Mouse (Mus musculus) erythroblast, adult 5-6 weeks (primary cell): ENCODE data around the gene Otos. TPM values are rescaled to one million over a fixed set of nuclear protein-coding genes. Genes with fewer than 3 reads are reported as not detected.

Source experiments
- ATAC-seq: replicated peaks from 2 replicates; pipeline ENCODE4 v1.8.0; 2016; ENCODE audit warnings: moderate number of reproducible peaks, mild to moderate bottlenecking, moderate TSS enrichment, inconsistent platforms; ENCODE audit not compliant: poor library complexity, low FRiP score, severe bottlenecking
- total RNA-seq, 2 experiments: library from RNA; stranded (forward) in 1 of 2; stranded (reverse) in 1 of 2; fragments of 150-400 nt in 1 of 2; fragments of 200-764, 138-1000 nt in 1 of 2; gene quantifications; 2 replicates each; pipeline versions ENCODE4 v1.2.3 to v1.2.4; 2015 to 2017; ENCODE audit warnings: low replicate concordance in 2 of 2

Gene Otos
- total RNA-seq, 2 experiments from 2014 or later, result 1.1 TPM; not detected in 1

DNA sequence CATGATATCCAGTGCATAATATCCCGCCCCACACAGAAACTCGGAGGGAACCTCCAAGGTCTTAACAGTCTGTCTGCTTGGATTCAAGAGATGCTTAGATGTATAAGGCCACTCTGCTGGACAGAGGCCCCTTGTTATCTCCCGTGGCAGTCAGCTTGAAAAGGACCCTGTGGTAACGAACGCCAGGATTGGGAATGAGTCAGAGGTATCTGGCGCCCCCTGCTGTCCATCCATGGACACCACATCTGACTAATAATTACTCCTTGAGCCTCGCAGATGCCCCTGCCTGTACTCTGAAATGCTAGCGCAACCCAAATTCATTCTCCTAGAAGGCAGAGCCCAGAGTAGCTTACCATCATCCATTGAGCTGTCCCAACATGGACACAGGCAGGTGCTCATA, 889 bp downstream of the Otos start:
- ATAC-seq, result peak; percentile 65

- no peak for ATAC-seq
These were observed 1.6 kb downstream of the Otos start for GRCm38 (mm10) chr1:92647026-92647425.

- ATAC-seq, result no peak
These were observed 2.0 kb downstream of the Otos start for GRCm38 (mm10) chr1:92646601-92647000.

DNA sequence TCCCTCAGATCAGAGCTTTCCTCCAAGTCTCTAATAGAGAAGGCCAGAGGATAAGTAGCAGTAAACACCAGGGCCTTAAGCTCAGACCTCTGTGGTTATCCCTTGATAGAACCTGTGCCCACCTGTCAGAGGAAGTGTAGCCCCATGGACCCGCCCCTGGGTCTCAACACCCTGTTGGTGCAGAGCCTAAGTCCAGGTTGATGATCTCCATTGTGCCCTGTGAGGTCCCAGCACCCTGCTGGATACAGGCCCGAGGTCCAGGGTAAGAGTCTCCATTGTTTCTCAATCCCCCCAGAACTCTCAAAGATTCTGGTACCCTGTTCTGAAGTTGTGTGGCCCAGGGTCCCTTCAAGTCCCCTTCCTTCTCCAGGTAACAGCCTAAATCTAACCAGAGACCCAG, 2.5 kb downstream of the Otos start:
- no peak for ATAC-seq

GRCm38 (mm10) chr1:92644916-92645315, 3.7 kb downstream of the Otos start:
- no peak for ATAC-seq

GRCm38 (mm10) chr1:92643691-92644090, 5.0 kb downstream of the Otos start:
- ATAC-seq, result no peak

GRCm38 (mm10) chr1:92641514-92642272, 6.9 kb downstream of the Otos start, which contains the start of gene Cops9:
Cops9 (minus strand) TSS chr1:92641985.
- ATAC-seq, result peak; percentile 95

DNA sequence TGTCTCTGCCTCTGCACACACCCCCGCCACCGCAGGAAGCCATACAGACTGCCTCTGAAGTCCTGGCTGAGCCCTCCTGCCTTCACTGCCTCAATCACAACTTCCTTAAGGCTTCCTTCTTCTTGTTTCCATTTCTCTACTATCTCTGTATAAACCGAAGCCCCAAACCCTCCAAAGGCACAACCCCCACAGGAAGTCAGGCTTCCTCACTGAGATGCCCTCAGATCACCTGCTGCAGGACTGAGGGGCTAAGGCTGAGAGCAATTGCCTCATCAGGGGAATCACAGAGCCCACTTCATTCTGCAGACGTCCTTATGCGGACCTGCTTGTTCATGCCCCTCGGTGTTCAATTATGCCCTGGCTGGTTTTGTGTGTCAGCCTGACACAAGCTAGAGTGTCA, 8.2 kb downstream of the Otos start:
- no peak for ATAC-seq

GRCm38 (mm10) chr1:92638736-92639135, 9.9 kb downstream of the Otos start:
- ATAC-seq, result no peak

GRCm38 (mm10) chr1:92638181-92638580, 10.5 kb downstream of the Otos start:
- no peak for ATAC-seq

GRCm38 (mm10) chr1:92637501-92638172, 11.0 kb downstream of the Otos start:
- no peak for ATAC-seq

DNA sequence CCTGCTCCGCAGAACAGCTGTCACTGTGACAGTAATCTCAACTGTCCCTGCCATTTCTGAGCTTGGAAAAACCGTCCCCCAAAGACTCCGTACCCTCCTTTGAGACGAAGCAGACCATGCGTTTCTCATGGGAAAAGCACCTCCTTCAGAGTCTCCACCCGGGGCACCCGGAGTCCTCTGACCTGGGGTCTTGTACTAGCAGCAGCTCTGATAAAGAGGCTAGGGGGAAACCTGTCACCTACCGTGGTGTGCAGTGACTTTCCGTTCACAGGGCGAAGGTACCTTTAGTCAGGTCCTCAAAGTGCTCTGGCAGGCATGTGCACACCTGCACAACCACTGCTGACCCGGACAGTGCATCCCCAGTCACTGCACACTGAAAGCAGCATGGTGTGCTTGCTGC, 12.0 kb downstream of the Otos start:
- no peak for ATAC-seq

- ATAC-seq, result no peak
These were observed 12.6 kb downstream of the Otos start for GRCm38 (mm10) chr1:92636015-92636414.

DNA sequence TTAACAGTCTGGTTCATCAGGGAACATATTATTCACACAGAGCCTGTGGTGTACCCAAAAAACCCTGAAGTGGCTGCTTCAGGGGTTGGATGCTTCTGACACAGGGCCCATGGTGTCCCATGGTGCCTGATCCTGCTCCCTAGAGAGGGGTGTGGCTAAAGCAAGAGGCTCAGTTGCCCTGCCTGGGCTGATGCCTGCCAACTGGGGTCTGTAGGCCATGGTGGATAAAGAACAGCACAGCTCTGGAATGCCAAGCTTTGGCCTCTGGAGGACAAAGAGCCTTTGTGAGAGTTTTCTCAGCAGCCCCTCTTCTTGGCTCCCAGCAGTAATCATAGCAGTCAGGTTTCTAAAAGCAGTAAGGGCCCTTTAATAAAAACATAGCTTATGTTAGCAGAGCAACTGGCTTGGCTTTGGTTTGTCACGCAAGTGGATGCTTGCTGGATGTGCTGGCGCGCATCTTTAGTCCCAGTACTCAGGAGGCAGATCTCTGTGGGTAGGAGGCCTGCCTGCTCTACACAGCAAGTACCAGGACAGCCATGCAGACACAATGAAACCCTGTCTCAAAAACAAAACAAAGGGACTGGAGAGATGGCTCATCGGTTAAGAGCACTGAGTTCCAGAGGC, 13.6 kb downstream of the Otos start:
- no peak for ATAC-seq

GRCm38 (mm10) chr1:92634569-92634968, 14.1 kb downstream of the Otos start:
- ATAC-seq, result no peak

GRCm38 (mm10) chr1:92633726-92634125, 14.9 kb downstream of the Otos start:
- ATAC-seq, result no peak

- ATAC-seq, result no peak
These were observed 15.7 kb downstream of the Otos start for GRCm38 (mm10) chr1:92632948-92633347.

DNA sequence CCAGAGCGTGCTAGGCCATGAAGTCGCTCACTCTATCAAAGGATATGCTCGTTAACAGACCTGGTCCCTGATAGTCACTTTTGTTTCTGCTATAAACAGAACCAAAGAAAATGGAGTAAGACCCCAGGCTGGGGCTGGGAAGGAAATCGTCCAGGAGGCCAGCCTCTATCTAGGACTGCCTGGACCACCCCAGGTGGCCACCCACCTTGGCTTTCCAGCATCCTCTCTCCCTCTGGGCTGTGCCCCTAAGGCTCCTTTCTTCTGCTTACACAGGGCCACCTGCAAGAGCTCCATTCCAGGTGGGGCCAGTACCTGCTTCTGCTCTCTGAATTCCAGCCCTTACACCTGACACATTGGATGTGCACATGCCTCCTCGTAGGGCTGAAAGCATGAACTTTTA, 16.4 kb downstream of the Otos start:
- no peak for ATAC-seq

- ATAC-seq, result no peak
These were observed 20.4 kb downstream of the Otos start for GRCm38 (mm10) chr1:92628227-92628626.

GRCm38 (mm10) chr1:92618360-92618759, 30.3 kb downstream of the Otos start:
- ATAC-seq, result no peak

DNA sequence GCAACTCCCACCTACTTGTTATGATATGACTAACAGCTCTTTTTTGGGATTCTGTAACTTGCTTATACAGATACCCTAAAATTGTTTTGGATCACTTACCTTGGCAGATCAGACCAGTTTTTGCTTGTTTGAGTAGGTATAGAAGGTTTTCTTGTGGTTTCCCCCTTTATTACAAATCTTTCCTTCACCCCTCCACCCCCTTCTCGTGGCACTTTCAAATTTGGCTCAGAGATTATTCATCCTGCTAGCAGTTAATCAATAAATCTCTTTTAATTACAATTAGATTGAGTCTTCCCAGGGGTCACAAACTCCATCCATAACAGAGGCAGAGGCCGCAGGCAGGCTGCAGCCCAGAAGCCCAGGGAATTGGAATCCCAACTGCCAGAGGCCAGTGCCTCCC, 31.2 kb downstream of the Otos start, which contains the start of gene Olfr12:
Olfr12 (plus strand) TSS at position 301 of the 400 bp plus-strand sequence.
- no peak for ATAC-seq
